Mouse (Mus musculus) layer of hippocampus, postnatal 36 days (tissue): ENCODE data around the gene Lmbr1l. TPM values are rescaled to one million over a fixed set of nuclear protein-coding genes. Genes with fewer than 3 reads are reported as not detected.
A peak's percentile ranks its signal among the peaks of the same experiment; 100 is the strongest.
"Not testable (repeated sequence)": the region's sequence is repeated elsewhere in the genome, so short reads cannot be mapped to it uniquely, and the experiment has no call there.

Experiments used
- DNase-seq, 2 experiments: peaks; one replicate each; pipeline ENCODE4 v3.0.0; 2022
- total RNA-seq, 2 experiments: library from RNA; stranded (reverse); gene quantifications; 2 replicates each; pipeline ENCODE4 v1.2.3; 2021

The Lmbr1l gene
- total RNA-seq, result 10 to 100 TPM; 16.4 to 22.6 TPM

- peak; percentile 99 for DNase-seq
These were observed at the start of gene Lmbr1l for GRCm38 (mm10) chr15:98917538-98918498. Gene Lmbr1l, minus strand, starts transcription at chr15:98918231.

GRCm38 (mm10) chr15:98959531-98959930 lies 41.5 kb upstream of the Lmbr1l start:
- DNase-seq, result no peak

GRCm38 (mm10) chr15:98958901-98959420 lies 40.9 kb upstream of the Lmbr1l start:
- DNase-seq, result no peak

GRCm38 (mm10) chr15:98957475-98957874 lies 39.4 kb upstream of the Lmbr1l start:
- DNase-seq, result no peak

DNA sequence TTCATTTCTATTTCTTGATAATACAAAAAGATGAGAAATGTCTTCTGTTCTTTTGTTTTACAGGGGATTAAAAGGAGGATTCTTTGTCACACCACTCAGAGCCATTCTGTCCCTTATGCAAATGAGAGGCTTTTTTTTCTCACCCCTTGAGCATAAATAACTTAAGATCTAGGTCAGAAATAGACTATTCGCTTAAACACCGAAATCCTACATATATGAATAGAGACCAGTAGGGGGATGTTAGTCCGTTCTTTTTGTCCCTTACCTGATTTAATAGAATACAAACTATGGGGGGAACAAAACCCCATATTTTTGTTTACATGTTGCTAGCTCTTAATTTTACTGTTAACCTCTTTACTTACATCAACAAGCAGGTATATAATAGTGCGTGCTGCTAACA lies 38.0 kb upstream of the Lmbr1l start:
- no peak for DNase-seq

DNA sequence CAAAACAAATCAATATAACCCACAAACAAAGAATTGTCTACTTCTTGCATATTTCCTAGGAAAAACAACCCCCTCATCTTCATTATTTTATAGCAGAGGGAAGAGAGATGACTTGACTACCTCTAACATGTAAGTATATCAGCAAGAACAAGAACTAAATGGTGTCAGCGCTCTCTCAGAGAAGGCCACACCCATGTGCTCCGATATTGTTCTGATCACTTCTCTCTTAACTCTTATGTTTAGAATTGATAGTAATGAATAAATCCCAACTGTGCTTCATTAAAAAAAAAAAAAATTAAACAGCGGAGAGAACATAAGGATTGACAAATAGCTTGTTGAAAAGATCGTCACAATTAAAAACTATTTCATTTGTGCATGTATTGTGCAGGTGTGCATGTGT lies 37.3 kb upstream of the Lmbr1l start:
- DNase-seq, result no peak

DNA sequence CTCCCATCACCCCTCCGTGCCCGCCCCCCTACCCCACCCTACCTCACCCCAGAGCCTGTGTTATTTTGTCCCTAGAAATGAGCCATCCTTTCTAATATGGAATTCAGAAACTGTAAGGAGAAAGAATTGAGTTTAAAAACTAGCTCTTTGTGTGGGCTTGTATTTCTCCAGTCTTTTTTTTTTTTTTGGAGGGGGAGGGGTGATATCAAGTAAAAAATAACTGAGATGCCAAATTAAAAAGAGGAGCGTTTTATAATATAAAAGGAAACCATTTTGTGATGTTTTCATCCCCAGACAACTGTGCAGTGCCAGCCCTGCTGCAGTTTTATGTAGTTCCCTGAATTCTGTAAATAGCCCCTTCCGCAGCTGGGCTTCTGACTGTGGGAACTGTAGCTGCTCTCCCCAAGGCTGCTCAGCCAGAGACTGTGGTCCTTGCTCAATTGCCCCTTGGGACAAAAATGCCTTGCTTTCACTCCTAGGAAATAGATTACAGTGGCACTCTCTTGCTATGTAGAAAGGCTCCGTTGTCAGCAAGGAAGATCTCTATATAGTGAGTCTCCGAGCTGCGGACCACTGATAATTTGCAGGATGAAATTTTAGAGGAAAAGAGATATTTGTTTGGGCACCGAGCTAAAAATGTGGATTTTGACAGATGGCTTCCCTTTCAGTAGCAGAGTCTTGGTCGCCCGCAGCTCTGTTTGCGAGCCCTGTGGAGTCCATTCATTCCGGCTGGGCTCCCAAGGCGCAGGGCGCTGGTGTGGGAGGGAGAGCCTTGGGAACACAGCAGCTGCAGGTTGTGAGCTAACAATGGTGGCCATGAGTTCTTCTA lies 36.6 kb upstream of the Lmbr1l start:
- DNase-seq, result peak; percentile 54 to 55

DNA sequence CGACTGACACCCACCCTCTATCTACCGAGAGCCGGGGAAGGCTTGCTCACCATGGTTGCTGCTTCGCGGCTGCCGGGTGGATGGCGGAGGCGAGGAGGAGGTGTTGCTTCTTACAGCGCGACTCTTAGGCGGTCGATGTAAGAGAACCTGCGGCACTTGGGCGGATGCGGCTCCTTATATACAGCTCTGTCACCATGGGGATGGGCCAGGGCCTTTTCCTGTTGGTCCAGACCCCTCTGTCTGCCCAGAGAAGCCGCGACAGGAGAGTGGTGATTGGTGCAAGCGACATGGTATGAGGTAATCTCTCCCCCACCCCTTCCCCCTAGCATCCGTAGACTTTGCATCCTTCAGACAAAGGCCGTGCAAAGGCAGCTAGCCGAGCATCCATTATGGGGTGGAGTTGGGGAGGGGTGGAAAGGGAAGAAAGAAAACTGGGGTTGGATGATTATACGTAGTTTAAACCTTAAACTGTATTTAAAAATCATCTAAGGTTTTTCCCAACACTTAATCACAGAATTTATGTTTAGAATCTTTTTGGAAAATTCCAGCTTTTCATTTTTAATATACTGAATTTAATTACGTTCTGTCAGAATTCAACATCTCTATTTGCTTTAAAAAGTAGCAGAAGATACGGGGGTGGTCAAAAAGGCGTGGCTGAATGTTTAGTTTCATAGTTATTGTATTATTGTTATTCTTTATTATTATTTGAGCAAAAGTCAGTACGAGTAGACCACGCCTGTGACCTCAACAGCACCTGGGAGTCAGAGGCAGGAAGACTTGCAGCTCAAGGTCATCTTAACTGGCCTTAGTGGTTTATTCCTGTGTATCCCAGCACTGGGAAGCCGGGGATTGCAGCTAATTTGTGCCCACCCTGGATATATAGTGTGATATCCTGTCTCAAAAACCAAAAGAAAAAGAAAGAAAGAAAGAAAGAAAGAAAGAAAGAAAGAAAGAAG lies 35.6 kb upstream of the Lmbr1l start, which contains the start of the genes Gm49450 and Tuba1a:
Gene Gm49450 (minus strand): TSS at position 151 of the 956 bp plus-strand sequence.
Gene Tuba1a (minus strand): TSS at position 303 of the 956 bp plus-strand sequence.
- peak; percentile 96 for DNase-seq

- no peak for DNase-seq
These were observed 34.8 kb upstream of the Lmbr1l start for GRCm38 (mm10) chr15:98952751-98953400.

GRCm38 (mm10) chr15:98952063-98952455 lies 34.0 kb upstream of the Lmbr1l start:
- DNase-seq, result no peak

GRCm38 (mm10) chr15:98951122-98952062 lies 33.4 kb upstream of the Lmbr1l start:
- not testable (repeated sequence) for DNase-seq

DNA sequence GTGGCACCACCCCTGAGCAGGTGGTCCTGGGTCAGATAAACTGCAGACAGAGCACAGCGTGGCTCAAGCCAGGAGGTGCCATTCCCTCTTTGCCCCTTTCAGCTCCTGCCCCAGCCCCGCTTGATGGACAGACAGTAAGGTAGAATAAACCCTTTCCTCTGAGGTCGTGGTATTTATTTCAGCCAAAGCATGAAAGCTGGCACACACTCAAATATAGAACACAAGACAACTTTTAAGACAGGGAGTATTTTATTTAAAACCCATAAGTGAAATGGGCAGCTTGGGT lies 31.5 kb upstream of the Lmbr1l start:
- no peak for DNase-seq

- DNase-seq, result no peak
These were observed 31.0 kb upstream of the Lmbr1l start for GRCm38 (mm10) chr15:98948857-98949606.

DNA sequence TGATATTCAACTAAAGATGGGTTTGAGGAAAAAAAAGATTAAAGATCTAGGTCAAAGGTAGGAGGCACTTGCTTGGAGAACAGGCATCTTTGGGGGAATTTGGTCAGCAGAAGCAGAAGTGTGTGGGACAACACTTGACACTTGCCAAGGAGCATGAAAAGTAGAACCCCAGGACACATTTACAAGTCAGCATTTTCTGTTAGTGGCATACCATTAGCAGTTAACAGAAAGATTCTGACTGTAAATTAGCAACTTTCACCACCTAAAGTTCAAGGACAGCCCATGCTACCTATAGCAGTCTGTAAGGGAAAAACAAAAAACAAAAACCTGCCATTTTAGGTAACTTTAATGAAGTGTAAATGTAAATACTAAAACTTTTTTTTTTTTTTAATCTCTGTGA lies 30.4 kb upstream of the Lmbr1l start:
- DNase-seq, result no peak

DNA sequence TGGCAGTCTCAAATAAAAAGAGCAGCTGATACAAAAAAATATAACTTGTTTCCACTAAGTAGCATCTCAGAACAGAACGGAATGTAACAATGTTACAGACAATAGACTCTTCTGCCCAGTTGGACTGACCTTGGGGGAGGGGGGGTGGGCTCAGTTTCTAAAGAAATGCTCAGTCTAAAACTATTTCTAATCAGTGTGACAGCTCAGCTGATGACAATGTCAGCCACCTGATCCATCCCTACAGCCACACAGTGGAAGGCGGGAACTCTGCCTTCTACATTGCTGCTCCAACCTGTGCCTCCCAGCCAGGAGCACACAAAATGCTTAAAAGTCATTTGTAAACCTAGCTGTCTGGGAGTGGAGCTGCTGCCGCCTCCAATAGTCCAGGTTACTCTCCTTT lies 29.9 kb upstream of the Lmbr1l start:
- DNase-seq, result no peak

GRCm38 (mm10) chr15:98943133-98943532 lies 25.1 kb upstream of the Lmbr1l start:
- DNase-seq, result no peak

DNA sequence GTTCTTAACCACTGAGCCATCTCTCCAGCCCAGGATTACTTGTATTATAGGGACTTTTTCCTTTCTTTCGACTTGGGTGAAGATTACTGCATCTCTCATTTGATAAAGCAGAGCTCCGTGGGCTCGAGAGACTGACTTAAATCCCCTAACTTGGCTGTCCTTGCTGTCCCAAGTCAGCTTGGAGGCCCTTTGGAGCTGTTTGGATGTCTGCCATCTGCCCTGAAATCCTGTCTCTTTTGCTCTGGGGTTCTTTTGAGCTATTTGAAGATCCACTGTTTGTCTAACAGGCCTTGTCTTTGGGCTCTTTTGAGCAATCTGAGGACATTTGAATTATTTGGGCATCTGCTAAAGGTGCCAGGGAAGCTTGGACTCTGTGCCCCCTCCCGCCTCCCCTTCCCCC lies 24.1 kb upstream of the Lmbr1l start:
- DNase-seq, result no peak

DNA sequence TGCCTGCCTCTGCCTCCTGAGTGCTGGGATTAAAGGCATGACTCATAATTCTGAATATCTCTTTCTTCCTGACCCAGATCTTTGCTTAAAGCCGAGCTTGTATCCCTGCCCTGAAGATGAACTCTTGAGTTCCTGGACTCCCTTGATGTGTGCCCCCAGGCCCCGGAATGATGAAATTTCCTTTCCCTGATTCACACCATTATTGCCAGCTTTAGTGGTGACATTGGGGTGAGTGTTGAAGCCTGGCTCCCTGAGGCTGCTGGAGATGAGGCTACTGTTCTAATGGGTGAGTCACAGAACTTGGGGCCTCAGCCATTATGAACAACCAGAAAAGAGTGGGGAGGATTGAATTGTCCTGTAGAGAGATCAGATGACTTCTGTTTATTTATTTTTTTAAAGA lies 23.5 kb upstream of the Lmbr1l start:
- no peak for DNase-seq

DNA sequence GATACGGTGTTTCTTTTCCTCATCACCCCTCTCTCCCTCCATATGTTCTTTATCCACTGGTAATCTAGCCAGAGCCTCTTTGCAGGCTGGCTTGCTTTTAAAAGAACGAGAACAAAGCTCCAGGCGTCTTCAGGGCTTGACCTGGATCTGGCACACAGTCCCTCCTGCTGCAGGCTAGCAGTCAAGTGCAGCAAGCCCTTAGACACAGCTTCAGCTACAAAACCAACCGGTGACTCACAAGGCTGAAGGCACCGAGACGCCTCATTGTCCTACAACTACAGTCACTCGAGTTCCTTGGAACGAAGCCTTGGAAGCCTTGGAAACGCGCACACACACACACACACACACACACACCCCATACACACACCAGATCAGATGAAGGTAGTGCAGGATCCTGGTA lies 22.8 kb upstream of the Lmbr1l start:
- no peak for DNase-seq
